Mouse (Mus musculus) gastrocnemius, postnatal 36 days (tissue): ENCODE measurements around the gene Pknox2. TPM values are rescaled to one million over a fixed set of nuclear protein-coding genes. Genes with fewer than 3 reads are reported as not detected.

Experiments
- DNase-seq, 2 experiments: peaks; one replicate each; pipeline ENCODE4 v3.0.0; 2022
- intact Hi-C: fragments of 180-260 bp; cut with DNase I; formaldehyde crosslinking; loops from one replicate; pipeline ENCODE4 v1.15.1; 2025
- total RNA-seq, 2 experiments: library from RNA; stranded (reverse); gene quantifications; 2 replicates each; pipeline ENCODE4 v1.2.3; 2021

Gene Pknox2
- total RNA-seq, 2 experiments from 2014 or later, result 31.1 to 43.3 TPM

DNA sequence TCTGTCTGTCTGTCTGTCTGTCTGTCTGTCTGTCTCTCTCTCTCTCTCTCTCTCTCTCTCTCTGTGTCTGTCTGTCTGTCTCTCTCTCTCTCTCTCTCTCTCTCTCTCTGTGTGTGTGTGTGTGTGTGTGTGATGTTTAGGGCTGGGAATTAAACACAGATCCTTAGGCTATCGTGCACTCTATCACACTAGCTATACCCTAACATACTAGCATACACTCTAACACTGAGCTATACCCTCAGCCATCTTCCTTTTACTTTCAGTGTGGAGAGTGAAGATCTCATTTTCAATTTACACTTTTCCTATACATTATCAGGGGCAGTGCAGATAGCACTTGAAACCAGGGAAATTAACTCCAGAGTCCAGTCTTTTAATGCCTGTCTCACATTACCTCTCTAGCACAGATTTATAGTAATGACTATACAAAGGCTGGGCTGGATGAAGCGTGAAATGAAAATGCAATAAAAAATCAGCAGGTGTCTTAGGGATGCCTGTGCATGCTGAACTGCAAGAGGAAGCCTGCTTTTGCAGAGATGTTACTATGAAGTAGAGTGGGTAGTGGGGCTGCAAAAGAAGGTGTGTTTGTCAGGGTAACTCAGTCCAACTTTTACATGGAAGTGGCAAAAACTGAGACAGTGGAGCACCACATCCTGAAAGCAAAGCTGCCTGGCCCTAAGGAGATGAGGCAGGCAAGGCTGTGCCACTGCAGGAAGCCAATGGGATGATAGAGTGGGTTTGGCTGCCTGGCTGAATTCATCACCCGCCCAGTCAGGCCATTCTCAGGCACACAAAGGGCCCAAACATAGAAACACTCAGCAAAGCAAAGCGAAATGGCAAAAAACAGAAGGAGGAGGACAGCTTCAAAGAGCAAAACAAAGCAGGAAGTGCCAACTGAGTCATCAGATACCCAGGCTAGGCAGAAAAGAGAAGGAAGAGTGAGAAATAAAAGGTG, 282.1 kb downstream of the Pknox2 start:
- no peak for DNase-seq
- intact Hi-C loops, result no loop called here

DNA sequence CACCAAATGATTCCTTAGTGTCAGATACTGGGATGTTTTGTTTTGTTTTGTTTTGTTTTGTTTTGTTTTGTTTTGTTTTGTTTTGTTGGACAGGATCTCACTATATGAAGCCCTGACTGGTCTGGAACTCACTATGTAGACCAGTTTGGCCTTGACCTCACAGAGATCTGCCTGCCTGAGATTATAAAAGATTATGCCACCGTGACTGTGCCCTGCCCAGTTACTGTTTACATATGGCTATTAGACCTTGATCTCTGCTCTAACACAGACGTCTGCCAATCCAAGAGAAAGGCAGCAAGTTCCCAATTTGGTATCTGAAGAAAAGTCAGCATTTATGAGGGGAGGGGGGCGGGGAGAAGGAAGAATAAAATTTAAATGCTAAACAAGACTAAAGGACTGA, 283.5 kb downstream of the Pknox2 start:
- intact Hi-C loops, result no loop called here
- no peak for DNase-seq

DNA sequence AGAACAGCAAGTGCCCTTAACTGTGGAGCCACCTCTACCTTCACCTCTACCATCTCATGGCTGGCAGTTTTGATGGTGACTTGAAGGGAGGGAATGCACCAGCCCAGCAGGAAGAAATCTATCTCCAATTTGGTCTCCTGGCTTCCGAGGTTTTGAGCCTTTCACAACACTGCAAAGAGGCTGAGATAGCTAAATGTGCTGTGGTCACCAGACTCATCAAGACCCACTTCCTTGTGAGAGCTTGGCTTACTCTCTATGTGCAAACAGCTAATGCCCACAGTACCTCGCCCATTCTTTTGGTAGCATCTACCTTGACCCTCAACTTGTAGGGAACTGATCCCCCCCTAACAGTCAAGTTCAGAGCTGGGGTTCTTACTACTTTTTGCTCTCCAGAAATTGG, 284.6 kb downstream of the Pknox2 start:
- intact Hi-C loops, result no loop called here
- no peak for DNase-seq

DNA sequence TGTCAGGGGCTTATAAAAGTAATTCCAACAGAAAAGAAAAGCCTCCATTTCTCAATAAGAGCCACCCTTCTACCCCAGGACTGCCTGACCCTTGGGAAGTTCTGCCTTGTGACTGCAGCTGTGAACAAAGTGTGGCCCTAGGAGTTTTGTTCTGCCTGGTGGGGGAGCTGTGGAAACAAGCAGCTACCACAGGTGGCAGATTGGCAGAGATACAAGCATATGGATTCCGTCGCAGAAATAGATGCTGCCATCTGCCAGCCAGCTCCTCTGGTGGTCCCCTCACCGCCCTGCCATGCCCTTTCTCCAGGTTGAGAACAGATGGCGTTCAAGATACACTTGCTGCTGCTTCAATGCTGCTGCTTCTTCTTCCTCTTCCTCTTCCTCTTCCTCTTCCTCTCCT, 288.5 kb downstream of the Pknox2 start:
- no peak for DNase-seq

DNA sequence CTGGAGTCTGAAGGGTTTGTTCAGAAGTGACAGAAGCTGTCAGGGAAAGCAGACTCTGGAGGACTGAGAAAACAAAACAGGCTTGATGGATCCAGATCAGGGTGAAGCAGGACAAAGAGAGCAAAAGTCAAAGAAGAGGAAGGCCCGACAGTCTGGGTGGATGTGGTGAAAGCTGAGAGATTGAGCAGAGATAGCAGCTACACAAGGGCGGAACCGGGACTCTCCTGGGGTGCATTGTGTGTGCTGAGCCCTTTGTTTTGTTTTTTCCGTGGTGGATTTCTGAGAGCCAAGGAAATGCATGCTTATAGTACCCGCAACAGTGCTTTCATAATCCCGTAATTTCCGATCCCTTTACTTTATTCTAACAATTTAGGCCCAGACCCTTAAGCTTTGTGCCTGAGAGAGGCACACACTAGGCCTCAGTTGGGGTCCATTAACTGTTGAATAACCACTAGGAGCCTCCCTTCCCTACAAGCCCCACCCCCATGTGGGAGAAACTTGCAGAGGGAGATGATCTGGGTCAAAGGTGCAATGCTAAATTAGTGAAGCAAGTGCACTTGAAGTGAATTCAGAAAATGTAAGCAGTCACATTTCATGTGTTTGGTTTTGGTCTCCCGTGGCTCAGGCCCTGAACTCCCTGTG, 289.6 kb downstream of the Pknox2 start:
- intact Hi-C loops, result no loop called here
- DNase-seq, result no peak

More for the DNA sequence above, 288.5 kb downstream of the Pknox2 start:
- intact Hi-C loops, result no loop called here

DNA sequence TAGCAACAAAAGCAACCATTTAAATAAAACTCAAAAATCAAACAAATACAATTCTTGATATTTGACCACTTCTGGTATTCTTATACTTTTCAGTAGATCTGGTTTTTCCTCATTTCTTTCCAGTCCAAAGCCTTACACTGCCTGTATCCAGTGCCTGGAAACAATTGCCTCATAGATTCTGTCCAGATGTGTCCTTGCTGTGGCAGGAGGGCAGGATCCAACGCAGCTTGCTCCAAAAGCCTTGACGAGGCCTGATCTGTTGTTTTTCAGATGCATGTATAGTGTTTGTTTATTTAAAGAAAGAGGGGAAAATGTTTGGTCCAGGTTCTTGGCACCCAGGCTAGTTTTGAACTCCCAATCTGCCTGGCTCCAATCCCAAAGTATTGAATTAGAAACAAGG, 290.9 kb downstream of the Pknox2 start:
- intact Hi-C loops, result no loop called here
- DNase-seq, result no peak

DNA sequence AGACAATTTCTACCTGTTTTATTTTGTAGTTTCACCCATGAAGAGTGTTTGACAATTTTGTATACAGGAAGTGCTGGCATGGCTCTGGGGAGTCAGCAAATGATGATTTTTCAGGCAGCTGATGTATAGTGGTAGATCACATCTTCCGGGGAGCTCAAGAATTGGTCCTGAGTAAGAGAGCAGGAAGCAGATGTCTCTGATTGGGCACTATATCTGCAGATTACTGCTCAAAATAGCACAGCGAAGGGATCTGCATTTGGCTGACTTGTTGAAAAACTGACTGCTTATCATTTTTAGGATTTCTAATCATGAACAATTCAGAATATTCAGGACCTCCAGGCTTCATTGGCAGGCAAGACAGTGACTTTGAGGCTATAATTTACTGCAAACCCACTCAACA, 295.0 kb downstream of the Pknox2 start:
- intact Hi-C loops, result no loop called here
- DNase-seq, result no peak

DNA sequence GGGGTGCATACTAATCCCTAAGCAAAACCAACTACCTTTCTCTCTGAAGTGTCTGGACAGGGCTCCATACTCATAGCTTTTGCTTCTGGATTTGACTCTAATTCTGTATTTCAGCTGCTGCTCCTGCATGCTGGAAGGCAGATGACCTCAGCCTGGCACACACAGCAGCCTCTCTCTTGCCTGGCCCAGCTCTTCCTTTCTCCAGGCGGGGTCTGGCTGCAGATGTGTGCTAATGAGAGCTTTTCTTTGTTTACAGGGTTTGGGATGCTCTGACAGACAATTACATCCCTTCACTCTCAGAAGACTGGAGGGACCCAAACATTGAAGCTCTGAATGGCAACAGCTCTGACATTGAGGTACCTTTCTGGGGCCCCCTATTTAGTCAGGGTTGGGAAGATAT, 297.1 kb downstream of the Pknox2 start:
- intact Hi-C loops, result no loop called here
- DNase-seq, result no peak

DNA sequence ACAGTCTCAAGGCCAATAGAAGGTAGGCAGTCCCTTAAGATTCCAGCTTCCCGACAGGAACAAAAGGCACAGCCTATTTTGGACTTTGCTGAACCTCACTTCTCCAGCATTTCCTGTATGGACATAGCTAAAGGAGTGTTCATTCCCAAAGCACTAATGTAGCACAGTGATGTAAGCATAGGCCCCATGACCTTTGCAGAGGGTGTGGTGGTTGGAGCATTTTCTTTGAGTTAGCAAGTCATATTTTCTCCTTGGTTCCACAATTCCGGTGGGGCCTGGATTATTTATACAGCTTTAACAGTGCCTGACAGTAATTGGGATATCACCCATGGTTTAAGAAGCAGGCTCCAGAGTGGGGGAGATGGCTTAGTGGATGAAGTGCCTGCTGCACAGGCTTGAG, 298.5 kb downstream of the Pknox2 start:
- intact Hi-C loops, result no loop called here
- no peak for DNase-seq

DNA sequence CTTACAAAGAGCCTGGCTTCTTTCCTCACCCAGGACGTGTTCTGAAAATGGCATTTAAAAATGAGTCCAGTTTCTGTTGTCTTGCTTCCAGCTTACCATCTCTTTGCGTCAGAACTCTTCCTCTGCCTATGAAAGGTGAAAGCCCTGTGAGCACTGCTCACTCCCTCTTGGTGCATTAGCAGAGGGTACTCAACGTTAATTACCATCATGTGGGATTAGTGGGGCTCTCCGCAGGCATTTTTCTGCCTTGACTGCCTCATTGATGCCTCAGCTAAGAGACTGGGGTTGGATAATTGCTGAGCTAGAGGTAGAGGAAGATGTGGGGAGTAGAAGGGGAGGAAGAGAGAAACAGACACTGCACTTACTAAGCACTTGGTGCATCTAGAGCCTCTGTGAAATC, 300.9 kb downstream of the Pknox2 start:
- DNase-seq, result no peak
- intact Hi-C loops, result no loop called here

Other genes with a start within 250 kb of the Pknox2 start
- gene Tmem218, start 60.8 kb upstream of the Pknox2 start, total RNA-seq, result 1 to 10 TPM; 2.0 to 2.5 TPM
- under 1 TPM; 0.64 to 0.79 TPM for gene Slc37a2, start 108.3 kb upstream of the Pknox2 start, total RNA-seq
- 1 to 10 TPM; 1.1 to 1.5 TPM for gene Ccdc15, start 201.0 kb upstream of the Pknox2 start, total RNA-seq
- gene Hepacam, start 219.9 kb upstream of the Pknox2 start, total RNA-seq, result under 1 TPM; 0.08 to 0.52 TPM